In genomic region chr13:57555186-57555585, GRCm38 (mm10) we compare ENCODE assay signal across 27 mouse cellular contexts.
"Had no signal": no experiment of that assay in that cellular context is flagged by ENCODE, and none has a peak within 500 bp of the region (broad histone marks: within the 10 kb centered on the region; RNA-seq: fewer than 3 reads in every experiment).

No protein-coding gene starts in this region.

- H3K27me3 ChIP-seq: embryonic facial prominence, embryonic 12.5 days; embryonic facial prominence, embryonic 13.5 days; embryonic facial prominence, embryonic 15.5 days; forebrain, embryonic 12.5 days; forebrain, embryonic 13.5 days; forebrain, embryonic 15.5 days had no signal

- H3K9me3 ChIP-seq: embryonic facial prominence, embryonic 10.5 days; embryonic facial prominence, embryonic 12.5 days; embryonic facial prominence, embryonic 13.5 days; embryonic facial prominence, embryonic 15.5 days; forebrain, embryonic 10.5 days; forebrain, embryonic 12.5 days; forebrain, embryonic 13.5 days; forebrain, embryonic 15.5 days had no signal

- H3K4me1 ChIP-seq: embryonic facial prominence, embryonic 12.5 days; embryonic facial prominence, embryonic 13.5 days; embryonic facial prominence, embryonic 15.5 days; forebrain, embryonic 12.5 days had no signal

- DNase-seq: cerebellum, adult 9-10 months; cerebellum, adult 9-11 months; cerebellum, postnatal 10 days; cerebellum, postnatal 14 days; cerebellum, postnatal 25 days; cerebellum, postnatal 36 days; embryo, embryonic 11 days; forebrain, postnatal 0 days; gastrocnemius, adult 2 months; gastrocnemius, postnatal 10 days; gastrocnemius, postnatal 14 days; gastrocnemius, postnatal 25 days; gastrocnemius, postnatal 36 days; heart, adult 11 months; heart, adult 18-20 months; heart, adult 2 months had no signal

- H3K4me2 ChIP-seq: embryonic facial prominence, embryonic 12.5 days; embryonic facial prominence, embryonic 13.5 days; embryonic facial prominence, embryonic 15.5 days; forebrain, embryonic 12.5 days; forebrain, embryonic 13.5 days; forebrain, embryonic 15.5 days had no signal

- H3K4me3 ChIP-seq: embryonic facial prominence, embryonic 10.5 days; embryonic facial prominence, embryonic 12.5 days; embryonic facial prominence, embryonic 13.5 days; embryonic facial prominence, embryonic 15.5 days; erythroblast, embryonic 14.5 days; forebrain, embryonic 10.5 days; forebrain, embryonic 12.5 days; forebrain, embryonic 13.5 days; forebrain, embryonic 15.5 days; gastrocnemius, adult 2 months; heart, adult 2 months had no signal

- H3K9ac ChIP-seq: embryonic facial prominence, embryonic 12.5 days; embryonic facial prominence, embryonic 13.5 days; embryonic facial prominence, embryonic 15.5 days; forebrain, embryonic 12.5 days; forebrain, embryonic 13.5 days; forebrain, embryonic 15.5 days; forebrain, postnatal 0 days had no signal

- H3K36me3 ChIP-seq: embryonic facial prominence, embryonic 10.5 days; embryonic facial prominence, embryonic 12.5 days; embryonic facial prominence, embryonic 13.5 days; embryonic facial prominence, embryonic 15.5 days; forebrain, embryonic 10.5 days; forebrain, embryonic 12.5 days; forebrain, embryonic 15.5 days had no signal

- ATAC-seq: forebrain, embryonic 13.5 days; forebrain, embryonic 14.5 days; forebrain, embryonic 15.5 days; forebrain, embryonic 16.5 days; forebrain, postnatal 0 days had no signal

- H3K27ac ChIP-seq: embryonic facial prominence, embryonic 10.5 days; embryonic facial prominence, embryonic 12.5 days; embryonic facial prominence, embryonic 13.5 days; embryonic facial prominence, embryonic 15.5 days; forebrain, embryonic 10.5 days; forebrain, embryonic 12.5 days; forebrain, embryonic 13.5 days; forebrain, embryonic 15.5 days; gastrocnemius, adult 2 months; heart, adult 2 months had no signal
